Mouse (Mus musculus) CH12.LX (cell line): ENCODE data around the gene E2f2. TPM values are rescaled to one million over a fixed set of nuclear protein-coding genes. Genes with fewer than 3 reads are reported as not detected.

Experiments used
- DNase-seq: peaks from one replicate; pipeline ENCODE4 v3.0.0-alpha.2; 2013; ENCODE audit errors: extremely low read depth
- H3K27ac ChIP-seq: 2 replicates; pipeline ENCODE4 v1.5.1; 2012; ENCODE audit warnings: low read depth, mild to moderate bottlenecking, control low read depth, moderate library complexity; ENCODE audit not compliant: insufficient read depth
- H3K27me3 ChIP-seq: replicated peaks from 2 replicates; pipeline ENCODE3; 2012; ENCODE audit warnings: inconsistent platforms
- H3K36me3 ChIP-seq, 2 experiments: replicated peaks in 1 of 2; 2 replicates each; pipeline versions ENCODE3 to v1.6.1; 2012; ENCODE audit warnings: inconsistent platforms in 1 of 2, low read length in 1 of 2, mild to moderate bottlenecking in 1 of 2, mixed read lengths in 1 of 2, moderate library complexity in 1 of 2; ENCODE audit not compliant: control insufficient read depth in 1 of 2, insufficient read depth in 1 of 2
- H3K4me1 ChIP-seq, 2 experiments: 2 replicates each; pipeline ENCODE4 v1.6.1; 2012; ENCODE audit warnings: inconsistent platforms in 1 of 2, moderate library complexity in 1 of 2; ENCODE audit not compliant: insufficient read depth in 2 of 2, control insufficient read depth in 1 of 2
- H3K4me2 ChIP-seq: 2 replicates; pipeline ENCODE4 v1.6.1; 2012; ENCODE audit warnings: low read depth, mild to moderate bottlenecking, control low read depth; ENCODE audit not compliant: poor library complexity, insufficient read depth, severe bottlenecking
- H3K4me3 ChIP-seq, 3 experiments: fragments of 150-350 bp in 1 of 3; sonication (generic) in 1 of 3; replicated peaks in 1 of 3; 2 replicates each; pipeline versions ENCODE3 to v1.5.1; 2011 to 2012; ENCODE audit warnings: low read depth in 2 of 3, low read length in 2 of 3, mild to moderate bottlenecking in 2 of 3, moderate library complexity in 2 of 3, control low read depth in 1 of 3, improper control_type of control experiment in 1 of 3, inconsistent platforms in 1 of 3, mixed read lengths in 1 of 3; ENCODE audit not compliant: poor library complexity in 1 of 3
- H3K79me2 ChIP-seq: replicated peaks from 2 replicates; pipeline ENCODE4 v1.6.1; 2012; ENCODE audit warnings: mild to moderate bottlenecking, moderate library complexity; ENCODE audit not compliant: control insufficient read depth, poor library complexity, insufficient read depth, severe bottlenecking; ENCODE audit errors: extremely low read depth
- H3K9ac ChIP-seq: 2 replicates; pipeline ENCODE4 v1.6.1; 2012; ENCODE audit warnings: low read depth, mild to moderate bottlenecking, control low read depth, moderate library complexity; ENCODE audit not compliant: insufficient read depth
- H3K9me3 ChIP-seq: replicated peaks from 2 replicates; pipeline ENCODE3; 2012; ENCODE audit warnings: low read length, inconsistent platforms, mixed read lengths
- BHLHE40 ChIP-seq: IDR thresholded peaks from 2 replicates; pipeline ENCODE4 v1.6.1; 2011; ENCODE audit warnings: mild to moderate bottlenecking, low read depth, low read length, improper control_type of control experiment
- CHD1 ChIP-seq: IDR thresholded peaks from 2 replicates; pipeline ENCODE4 v1.6.1; 2012; ENCODE audit warnings: low read depth, low read length, improper control_type of control experiment, inconsistent platforms
- CHD2 ChIP-seq: IDR thresholded peaks from 2 replicates; pipeline ENCODE4 v1.6.1; 2011; ENCODE audit warnings: low read length, improper control_type of control experiment
- CTCF ChIP-seq, 2 experiments: IDR thresholded peaks in 1 of 2; conservative IDR thresholded peaks in 1 of 2; 2 replicates each; pipeline ENCODE4 v1.5.1; 2011 to 2012; ENCODE audit warnings: low read depth in 2 of 2, low read length in 2 of 2, improper control_type of control experiment in 1 of 2, inconsistent platforms in 1 of 2, mild to moderate bottlenecking in 1 of 2, moderate library complexity in 1 of 2
- E2F4 ChIP-seq: IDR thresholded peaks from 2 replicates; pipeline ENCODE4 v1.6.1; 2011; ENCODE audit warnings: low read depth, low read length, improper control_type of control experiment; ENCODE audit not compliant: insufficient replicate concordance
- ELF1 ChIP-seq: IDR thresholded peaks from 2 replicates; pipeline ENCODE4 v1.6.1; 2014; ENCODE audit warnings: low read depth, mild to moderate bottlenecking, inconsistent platforms, low read length, improper control_type of control experiment
- EP300 ChIP-seq: IDR thresholded peaks from 2 replicates; pipeline ENCODE4 v1.6.1; 2011; ENCODE audit warnings: low read length, improper control_type of control experiment
- ETS1 ChIP-seq: conservative IDR thresholded peaks from 2 replicates; pipeline ENCODE4 v1.6.1; 2012; ENCODE audit warnings: low read depth, mild to moderate bottlenecking, inconsistent platforms, low read length, improper control_type of control experiment, moderate library complexity
- GABPA ChIP-seq: IDR thresholded peaks from 2 replicates; pipeline ENCODE4 v1.6.1; 2012; ENCODE audit warnings: low read depth, low read length, improper control_type of control experiment, inconsistent platforms; ENCODE audit not compliant: insufficient replicate concordance
- HCFC1 ChIP-seq: IDR thresholded peaks from 2 replicates; pipeline ENCODE4 v1.6.1; 2012; ENCODE audit warnings: low read depth, mild to moderate bottlenecking, inconsistent platforms, low read length, improper control_type of control experiment
- IRF4 ChIP-seq: IDR thresholded peaks from 2 replicates; pipeline ENCODE4 v1.6.1; 2014; ENCODE audit warnings: low read depth, mild to moderate bottlenecking, inconsistent platforms, low read length, improper control_type of control experiment
- JUND ChIP-seq: conservative IDR thresholded peaks from 2 replicates; pipeline ENCODE4 v1.6.1; 2011; ENCODE audit warnings: low read depth, low read length, improper control_type of control experiment
- KAT2A ChIP-seq: IDR thresholded peaks from 2 replicates; pipeline ENCODE4 v1.6.1; 2012; ENCODE audit warnings: low read length, improper control_type of control experiment, inconsistent platforms; ENCODE audit not compliant: insufficient replicate concordance
- MAFK ChIP-seq: IDR thresholded peaks from 2 replicates; pipeline ENCODE4 v1.6.1; 2011; ENCODE audit warnings: low read length, improper control_type of control experiment; ENCODE audit not compliant: insufficient replicate concordance
- MAX ChIP-seq: IDR thresholded peaks from 2 replicates; pipeline ENCODE4 v1.6.1; 2011; ENCODE audit warnings: low read length, improper control_type of control experiment
- MAZ ChIP-seq: IDR thresholded peaks from 2 replicates; pipeline ENCODE4 v1.6.1; 2012; ENCODE audit warnings: low read depth, mild to moderate bottlenecking, inconsistent platforms, low read length, improper control_type of control experiment, moderate library complexity
- MEF2A ChIP-seq: IDR thresholded peaks from 2 replicates; pipeline ENCODE4 v1.6.1; 2014; ENCODE audit warnings: low read depth, mild to moderate bottlenecking, inconsistent platforms, low read length, improper control_type of control experiment, borderline replicate concordance
- MXI1 ChIP-seq: IDR thresholded peaks from 2 replicates; pipeline ENCODE4 v1.6.1; 2011; ENCODE audit warnings: mild to moderate bottlenecking, low read depth, low read length, improper control_type of control experiment
- MYC ChIP-seq: IDR thresholded peaks from 2 replicates; pipeline ENCODE4 v1.6.1; 2011; ENCODE audit warnings: low read depth, mild to moderate bottlenecking, improper control_type of control experiment, low read length
- NELFE ChIP-seq: IDR thresholded peaks from 2 replicates; pipeline ENCODE4 v1.6.1; 2011; ENCODE audit warnings: low read depth, low read length, improper control_type of control experiment
- NRF1 ChIP-seq: IDR thresholded peaks from 2 replicates; pipeline ENCODE4 v1.6.1; 2014; ENCODE audit warnings: low read depth, mild to moderate bottlenecking, inconsistent platforms, low read length, improper control_type of control experiment, moderate library complexity
- PAX5 ChIP-seq: IDR thresholded peaks from 2 replicates; pipeline ENCODE4 v1.6.1; 2012; ENCODE audit warnings: low read length, inconsistent platforms, mixed read lengths
- RAD21 ChIP-seq: IDR thresholded peaks from 2 replicates; pipeline ENCODE4 v1.6.1; 2011; ENCODE audit warnings: low read depth, mild to moderate bottlenecking, low read length, improper control_type of control experiment, moderate library complexity
- RCOR1 ChIP-seq: conservative IDR thresholded peaks from 2 replicates; pipeline ENCODE4 v1.6.1; 2012; ENCODE audit warnings: low read depth, mild to moderate bottlenecking, inconsistent platforms, low read length, improper control_type of control experiment
- SIN3A ChIP-seq: IDR thresholded peaks from 2 replicates; pipeline ENCODE4 v1.6.1; 2012; ENCODE audit warnings: low read length, improper control_type of control experiment, inconsistent platforms
- TBP ChIP-seq: conservative IDR thresholded peaks from 2 replicates; pipeline ENCODE4 v1.6.1; 2011; ENCODE audit warnings: low read depth, low read length, improper control_type of control experiment
- TCF12 ChIP-seq: IDR thresholded peaks from 2 replicates; pipeline ENCODE4 v1.6.1; 2014; ENCODE audit warnings: low read depth, mild to moderate bottlenecking, inconsistent platforms, low read length, improper control_type of control experiment
- UBTF ChIP-seq: IDR thresholded peaks from 2 replicates; pipeline ENCODE4 v1.6.1; 2012; ENCODE audit warnings: low read depth, mild to moderate bottlenecking, inconsistent platforms, low read length, improper control_type of control experiment, moderate library complexity
- USF1 ChIP-seq: IDR thresholded peaks from 2 replicates; pipeline ENCODE4 v1.6.1; 2014; ENCODE audit warnings: low read depth, mild to moderate bottlenecking, inconsistent platforms, low read length, improper control_type of control experiment
- ZKSCAN1 ChIP-seq: IDR thresholded peaks from 2 replicates; pipeline ENCODE4 v1.6.1; 2012; ENCODE audit warnings: low read depth, inconsistent platforms, low read length, improper control_type of control experiment, borderline replicate concordance
- ZMIZ1 ChIP-seq: IDR thresholded peaks from 2 replicates; pipeline ENCODE4 v1.6.1; 2012; ENCODE audit warnings: low read depth, mild to moderate bottlenecking, inconsistent platforms, low read length, improper control_type of control experiment
- ZNF384 ChIP-seq: IDR thresholded peaks from 2 replicates; pipeline ENCODE4 v1.6.1; 2012; ENCODE audit warnings: low read depth, low read length, improper control_type of control experiment, inconsistent platforms
- dilution Hi-C: fragments of 300-500 bp; cut with MboI; formaldehyde crosslinking; loops from 2 replicates; pipeline ENCODE4 v1.14.3; 2020; ENCODE audit warnings: low sequenced_read_pairs; ENCODE audit not compliant: extremely low pct_unique_long_range_greater_than_20kb, extremely low pct_ligation_motif_present
- in situ Hi-C: fragments of 300-500 bp; cut with MboI; formaldehyde crosslinking; loops from 3 replicates; pipeline ENCODE4 v1.14.3; 2019; ENCODE audit warnings: low sequenced_read_pairs, low pct_ligation_motif_present, low pct_unique_long_range_greater_than_20kb, mixed read lengths
- polyA plus RNA-seq: library from polyadenylated mRNA; unstranded; fragments of >175 nt; gene quantifications from 2 replicates; pipeline ENCODE4 v1.2.1, GENCODE M21; 2012; ENCODE audit warnings: low read depth; ENCODE audit not compliant: insufficient read length
- total RNA-seq, 2 experiments: library from RNA; depleted of rRNA; stranded (reverse); fragments of 300-350 nt in 1 of 2; fragments of >200 nt in 1 of 2; gene quantifications; 2 replicates each; pipeline ENCODE4 v1.2.3; 2012 to 2014

The E2f2 gene
- total and polyA plus RNA-seq, 3 experiments, result 3.9 to 7.2 (median 4.4) TPM

DNA sequence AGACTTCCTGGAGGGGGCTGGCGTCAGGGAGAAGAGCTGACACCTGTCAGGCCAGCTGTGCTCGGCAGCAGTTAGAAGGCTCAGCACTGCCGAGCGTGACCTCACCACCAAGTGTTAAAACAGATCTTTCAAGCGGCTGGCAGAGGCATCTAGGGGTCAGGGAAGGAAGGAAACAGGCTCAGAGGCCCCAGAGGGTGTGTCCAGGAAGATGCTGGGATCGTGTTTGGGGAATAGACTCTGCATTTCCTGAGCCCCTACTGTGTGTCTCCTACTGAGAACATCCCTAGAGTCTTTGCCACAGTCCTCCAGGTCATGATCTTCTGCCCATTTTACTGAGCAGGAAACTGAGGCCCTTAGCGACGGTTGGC is 5.0 kb downstream of the E2f2 start (continued):
- no peak; the same call in 1 of the 2 replicates for TF ChIP-seq SIN3A
- TF ChIP-seq NELFE, result 0 out of 2 replicates have a peak, but pooled peaks have one; percentile 15
- no peak for TF ChIP-seq UBTF
- TF ChIP-seq E2F4, result no peak
- peak; percentile 76; the same call in 1 of the 2 replicates for TF ChIP-seq MAX
- no peak for TF ChIP-seq CTCF (conservative IDR thresholded peaks at IDR 0.05 in 1 of 2, IDR thresholded peaks at IDR 0.05 in 1 of 2; ENCODE audit: low read depth in 2 of 2, low read length in 2 of 2)
- TF ChIP-seq ETS1, result peak; percentile 76
- TF ChIP-seq MYC, result peak; percentile 74; the same call in 1 of the 2 replicates
- TF ChIP-seq MAFK, result 0 out of 2 replicates have a peak, but pooled peaks have one; percentile 10
- TF ChIP-seq GABPA, result no peak

- TF ChIP-seq NRF1 (0 out of 2 replicates have a peak, but pooled peaks have one; percentile 10), ELF1 (peak; percentile 43; the same call in 1 of the 2 replicates), CHD2 (peak; percentile 71), ZNF384 (0 out of 2 replicates have a peak, but pooled peaks have one; percentile 17), EP300 (peak; percentile 76), RAD21 (no peak), MXI1 (peak; percentile 69; the same call in 1 of the 2 replicates), KAT2A (0 out of 2 replicates have a peak, but pooled peaks have one; percentile 8), SIN3A (peak; percentile 62), MAX (peak; percentile 8; the same call in 1 of the 2 replicates), ETS1 (peak; percentile 89), E2F4 (peak; percentile 86; the same call in 1 of the 2 replicates), ZKSCAN1 (no peak), CHD1 (no peak), PAX5 (no peak), HCFC1 (peak; percentile 45), BHLHE40 (peak; percentile 77), MEF2A (peak; percentile 55; the same call in 1 of the 2 replicates), ZMIZ1 (0 out of 2 replicates have a peak, but pooled peaks have one; percentile 49), USF1 (no peak), JUND (no peak), TCF12 (peak; percentile 98), IRF4 (peak; percentile 76), TBP (0 out of 2 replicates have a peak, but pooled peaks have one; percentile 40), MAFK (0 out of 2 replicates have a peak, but pooled peaks have one; percentile 1), RCOR1 (peak; percentile 48; the same call in 1 of the 2 replicates), MAZ (peak; percentile 72)
- no peaks in the 10 kb centered on the region for H3K9me3 ChIP-seq
- in situ Hi-C loops, result no loop called here
- dilution Hi-C loops, result no loop called here
- peak; percentile 86 for DNase-seq
- H3K4me3 ChIP-seq, result peak overlapping the region in 2 of 3 experiments; percentile 1 to 10
- H3K9ac ChIP-seq, result peak overlapping the region; percentile 75
- H3K79me2 ChIP-seq, result peaks cover 37% of the 10 kb centered on the region
- peaks cover 27 to 77% of the 10 kb centered on the region in 2 experiments for H3K4me1 ChIP-seq
- H3K36me3 ChIP-seq, result peaks cover 0 to 4% of the 10 kb centered on the region in 2 experiments
- peak overlapping the region; percentile 93 for H3K4me2 ChIP-seq
- H3K27me3 ChIP-seq, result no peaks in the 10 kb centered on the region
- H3K27ac ChIP-seq, result peak overlapping the region; percentile 84
Measured at GRCm38 (mm10) chr4:136177612-136178474, 5.6 kb downstream of the E2f2 start.
